Mouse (Mus musculus) cerebellum, adult (tissue): ENCODE results near the gene Hist1h2ah.
"Not testable (repeated sequence)": the region's sequence is repeated elsewhere in the genome, so short reads cannot be mapped to it uniquely, and the experiment has no call there.

Source experiments
- ATAC-seq: cut with Nextera tagmentation; 2 replicates; pipeline ENCODE4 v1.9.2; 2017; ENCODE audit warnings: mild to moderate bottlenecking, moderate library complexity, mixed read lengths; ENCODE audit not compliant: insufficient number of reproducible peaks, low FRiP score, low TSS enrichment

Hist1h2ah gene

DNA sequence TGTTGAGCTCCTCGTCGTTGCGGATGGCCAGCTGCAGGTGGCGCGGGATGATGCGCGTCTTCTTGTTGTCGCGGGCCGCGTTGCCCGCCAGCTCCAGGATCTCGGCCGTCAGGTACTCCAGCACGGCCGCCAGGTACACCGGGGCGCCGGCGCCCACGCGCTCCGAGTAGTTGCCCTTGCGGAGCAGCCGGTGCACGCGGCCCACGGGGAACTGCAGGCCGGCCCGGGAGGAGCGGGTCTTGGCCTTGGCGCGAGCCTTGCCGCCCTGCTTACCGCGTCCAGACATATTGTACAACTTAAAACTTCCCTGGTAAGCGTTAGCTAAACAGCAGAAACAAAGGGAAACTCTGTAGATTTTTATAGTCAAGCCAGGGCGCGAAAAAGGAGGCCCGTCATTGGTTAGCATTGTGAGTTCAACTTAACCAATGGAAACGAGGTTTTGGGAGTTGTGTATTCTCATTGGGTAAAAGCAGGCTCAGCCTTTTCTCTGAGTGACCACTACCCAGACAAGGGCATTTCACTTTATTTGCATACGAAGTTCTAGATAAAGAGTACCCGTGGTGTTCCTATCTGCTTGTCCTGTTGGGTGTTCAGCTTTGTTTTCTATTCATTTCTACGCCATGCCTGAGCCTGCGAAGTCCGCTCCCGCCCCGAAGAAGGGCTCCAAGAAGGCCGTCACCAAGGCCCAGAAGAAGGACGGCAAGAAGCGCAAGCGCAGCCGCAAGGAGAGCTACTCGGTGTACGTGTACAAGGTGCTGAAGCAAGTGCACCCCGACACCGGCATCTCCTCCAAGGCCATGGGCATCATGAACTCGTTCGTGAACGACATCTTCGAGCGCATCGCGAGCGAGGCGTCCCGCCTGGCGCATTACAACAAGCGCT is at the start of gene Hist1h2ah, which contains the start of gene Hist1h2bk:
TSS of gene Hist1h2ah (minus strand) at position 302 of the 882 bp plus-strand sequence.
TSS of gene Hist1h2bk (plus strand) at position 604 of the 882 bp plus-strand sequence.
- peak; percentile 100 for ATAC-seq

DNA sequence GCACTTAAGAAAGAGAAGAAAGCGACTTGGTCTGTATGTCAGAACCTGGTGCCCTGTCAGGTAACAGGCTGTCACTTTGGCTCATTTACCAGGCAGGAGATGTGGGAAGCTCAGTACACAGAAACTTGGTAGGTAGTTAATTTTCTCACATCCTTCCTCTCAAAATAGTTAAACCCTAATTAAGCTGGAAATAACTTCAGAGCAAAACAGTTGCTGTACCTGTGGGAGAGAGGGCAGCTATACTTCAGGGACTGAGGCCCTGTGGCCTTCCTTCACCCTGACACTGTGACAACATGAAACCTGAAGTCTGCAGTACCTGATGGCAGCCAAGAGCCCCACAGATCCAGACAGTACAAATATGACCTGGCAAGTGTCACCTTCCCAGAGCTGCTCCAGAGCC is 48.8 kb upstream of the Hist1h2ah start, which contains the start of gene Vmn1r188:
TSS of gene Vmn1r188 (plus strand) at position 301 of the 400 bp plus-strand sequence.
- not testable (repeated sequence) for ATAC-seq

DNA sequence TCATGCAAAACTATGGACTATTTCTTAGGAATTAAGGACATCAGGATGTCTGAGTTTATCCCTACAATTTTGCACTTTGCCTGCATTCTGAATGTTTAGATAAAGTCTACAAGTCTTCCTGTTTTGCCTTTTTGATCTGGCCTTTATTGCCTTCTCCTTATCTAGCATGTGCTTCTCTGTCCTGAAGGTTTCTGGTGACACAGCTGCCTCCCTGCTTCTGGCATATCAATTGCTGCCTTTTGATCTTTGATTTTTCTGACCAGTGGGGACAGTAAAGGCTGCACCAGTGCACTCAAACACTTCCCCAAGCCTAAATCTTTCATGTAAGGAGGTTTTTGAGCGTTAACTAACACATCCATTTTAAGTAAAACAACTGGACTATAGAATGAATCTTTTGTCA is 28.1 kb upstream of the Hist1h2ah start:
- ATAC-seq: no peak

DNA sequence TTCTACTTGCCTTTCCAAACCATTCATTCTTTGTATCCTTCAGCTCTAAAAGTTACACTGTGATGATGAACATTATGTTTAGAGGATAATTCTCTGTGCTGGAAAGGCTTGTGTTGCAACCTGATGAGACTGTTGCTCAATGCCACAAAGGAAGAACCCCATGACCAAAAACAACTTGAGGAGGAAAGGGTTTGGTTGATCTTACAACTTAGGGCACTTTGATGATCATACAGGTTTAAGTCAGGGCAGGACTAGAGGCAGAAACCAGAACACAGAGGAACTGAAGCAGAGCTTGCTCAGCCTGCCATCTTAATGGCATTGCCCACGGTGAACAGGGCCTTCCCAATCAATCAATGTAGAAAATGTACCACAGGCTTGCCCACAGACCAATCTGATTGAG is 26.1 kb upstream of the Hist1h2ah start:
- no peak for ATAC-seq

DNA sequence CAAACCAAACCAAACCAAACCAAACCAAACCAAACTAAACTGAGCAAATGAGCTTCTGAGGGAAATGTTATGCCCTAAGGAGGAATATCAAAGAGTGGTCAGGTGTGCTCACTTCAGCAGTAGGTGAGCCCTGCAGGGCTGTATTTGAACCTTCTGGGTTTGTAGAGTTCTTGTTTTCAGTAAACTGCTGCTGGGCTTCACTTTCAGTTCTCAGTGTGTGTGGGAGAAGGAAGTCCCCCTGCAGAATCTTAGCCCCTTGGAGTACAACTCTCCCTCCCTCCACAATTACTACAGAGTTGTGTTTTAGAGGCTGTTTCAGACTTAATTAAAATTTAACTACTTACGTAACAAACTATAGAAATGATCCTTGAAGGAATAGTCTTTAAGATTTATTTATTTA is 18.4 kb upstream of the Hist1h2ah start:
- ATAC-seq: no peak

DNA sequence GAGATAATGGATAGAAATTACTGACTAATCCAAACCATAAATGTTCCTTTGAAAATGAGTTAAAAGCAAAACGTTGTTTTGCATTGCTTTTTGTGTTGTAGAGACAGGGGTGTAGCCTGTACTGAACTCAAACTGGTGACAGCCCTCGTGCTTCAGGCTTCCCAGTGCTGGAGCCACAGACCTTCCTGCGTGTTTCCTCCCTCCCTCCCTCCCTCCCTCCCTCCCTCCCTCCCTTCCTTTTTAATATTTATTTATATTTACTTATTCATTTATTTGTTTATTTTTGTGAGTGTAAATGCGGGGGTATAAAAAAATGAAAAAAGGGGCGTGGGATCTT is 16.1 kb upstream of the Hist1h2ah start:
- no peak for ATAC-seq

DNA sequence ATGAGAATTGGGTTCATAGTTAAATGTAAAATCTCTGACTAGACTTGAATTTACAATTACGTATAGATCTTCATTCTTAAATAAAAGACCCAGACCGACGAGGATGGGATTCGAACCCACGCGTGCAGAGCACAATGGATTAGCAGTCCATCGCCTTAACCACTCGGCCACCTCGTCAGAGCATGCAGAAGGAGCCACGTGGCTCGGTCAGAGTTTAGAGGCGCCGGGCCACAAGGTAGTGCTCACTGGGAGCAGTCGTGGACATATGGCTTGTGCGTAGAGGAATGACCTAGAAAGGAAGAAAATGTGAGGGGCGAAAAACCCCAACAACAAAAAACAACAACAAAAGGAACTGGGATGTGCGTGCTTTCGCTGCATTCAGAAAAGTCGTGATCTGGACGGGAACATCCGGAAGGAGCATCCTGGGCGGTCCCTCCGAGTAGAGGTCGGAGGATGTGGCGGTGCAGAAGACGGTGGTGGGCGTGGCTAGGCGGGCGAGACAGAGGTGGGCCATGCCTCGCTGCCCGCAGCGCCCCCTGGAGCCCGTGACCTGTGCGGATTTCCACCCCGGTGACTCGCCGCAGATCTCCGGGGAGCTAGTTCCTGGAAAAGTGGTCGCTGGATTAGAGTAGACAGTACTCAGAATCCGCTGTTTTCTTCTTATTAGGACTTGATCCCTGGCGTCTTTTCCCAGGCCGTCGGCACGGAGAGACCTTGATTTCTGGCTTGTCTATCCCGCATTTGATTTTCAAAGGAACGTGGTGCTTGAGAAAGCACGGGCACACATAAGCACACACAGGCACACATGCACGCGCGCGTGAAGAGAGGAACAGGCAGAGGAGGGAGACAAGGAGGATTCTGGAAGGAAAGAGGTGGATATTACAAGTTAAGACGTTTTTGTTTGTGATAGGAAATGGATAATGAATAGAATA is 15.5 kb upstream of the Hist1h2ah start:
- peak; percentile 88 for ATAC-seq

DNA sequence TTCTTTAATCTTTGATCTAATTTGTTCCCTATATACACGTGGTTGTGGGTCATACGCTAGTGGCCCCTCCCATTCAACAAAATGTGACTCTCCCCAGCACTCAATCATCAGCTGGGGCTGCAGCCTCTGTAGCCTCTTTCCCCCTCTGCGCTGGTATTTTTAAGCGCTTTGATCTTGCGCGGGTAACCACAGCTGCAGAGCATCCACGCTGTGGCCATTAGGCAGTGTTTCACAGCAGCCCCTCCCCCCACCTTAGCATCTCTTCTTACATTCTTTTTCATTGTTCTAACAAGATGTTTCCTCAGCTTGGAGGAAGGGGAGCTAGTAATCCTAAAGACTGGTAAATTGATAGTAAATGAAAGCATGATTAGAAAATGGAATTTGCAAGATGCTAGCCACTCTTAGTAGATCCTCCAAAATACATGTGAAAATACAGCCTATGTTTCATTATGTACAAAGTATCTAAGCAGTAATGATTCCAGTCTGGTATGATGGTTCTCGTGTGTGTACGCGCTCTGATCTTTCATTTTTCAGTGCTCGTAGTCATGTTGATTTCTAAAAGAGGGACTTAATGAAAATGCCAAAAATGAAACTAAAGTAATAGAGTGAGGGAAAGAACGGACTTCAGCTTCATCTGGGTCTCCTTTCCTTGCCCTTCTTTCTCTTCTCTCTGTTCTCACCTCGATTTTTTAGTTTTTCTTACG is 14.5 kb upstream of the Hist1h2ah start:
- ATAC-seq: no peak

DNA sequence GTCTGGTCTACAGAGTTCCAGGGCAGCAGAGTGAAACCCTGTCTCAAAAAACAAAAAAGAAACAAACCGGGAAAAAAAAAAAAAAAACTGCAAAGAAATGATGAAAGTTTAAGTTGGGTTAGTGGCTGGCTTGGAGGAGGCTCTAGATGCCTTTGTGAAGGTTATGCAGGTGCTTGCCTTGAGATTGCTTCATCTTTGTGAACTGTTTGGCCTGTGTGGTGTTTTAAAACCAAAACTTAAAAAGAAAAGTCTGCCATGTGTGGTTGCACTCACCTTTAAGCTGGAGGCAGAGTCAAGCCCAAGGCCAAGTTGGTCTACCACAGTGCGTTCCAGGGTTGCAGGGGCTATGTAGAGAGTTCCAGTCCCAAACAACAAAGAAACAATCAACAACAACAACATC is 13.7 kb upstream of the Hist1h2ah start:
- no peak for ATAC-seq

DNA sequence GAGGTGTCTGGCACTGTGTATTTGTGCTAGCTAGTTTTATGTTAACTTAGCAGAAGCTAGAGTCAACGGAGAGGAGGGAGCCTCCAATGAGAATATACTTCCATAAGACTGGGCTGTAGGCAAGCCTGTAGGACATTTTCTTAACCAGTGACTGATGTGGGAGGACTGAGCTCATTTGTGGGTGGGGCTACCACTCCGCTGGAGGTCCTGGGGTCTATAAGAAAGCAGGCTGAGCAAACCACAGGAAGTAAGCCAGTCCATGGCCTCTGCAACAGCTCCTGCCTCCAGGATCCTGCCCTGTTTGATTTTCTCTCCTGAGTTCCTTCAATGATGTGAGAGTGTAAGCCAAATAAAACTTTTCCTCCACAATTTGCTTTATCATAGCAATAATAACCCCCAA is 9.9 kb upstream of the Hist1h2ah start:
- no peak for ATAC-seq

DNA sequence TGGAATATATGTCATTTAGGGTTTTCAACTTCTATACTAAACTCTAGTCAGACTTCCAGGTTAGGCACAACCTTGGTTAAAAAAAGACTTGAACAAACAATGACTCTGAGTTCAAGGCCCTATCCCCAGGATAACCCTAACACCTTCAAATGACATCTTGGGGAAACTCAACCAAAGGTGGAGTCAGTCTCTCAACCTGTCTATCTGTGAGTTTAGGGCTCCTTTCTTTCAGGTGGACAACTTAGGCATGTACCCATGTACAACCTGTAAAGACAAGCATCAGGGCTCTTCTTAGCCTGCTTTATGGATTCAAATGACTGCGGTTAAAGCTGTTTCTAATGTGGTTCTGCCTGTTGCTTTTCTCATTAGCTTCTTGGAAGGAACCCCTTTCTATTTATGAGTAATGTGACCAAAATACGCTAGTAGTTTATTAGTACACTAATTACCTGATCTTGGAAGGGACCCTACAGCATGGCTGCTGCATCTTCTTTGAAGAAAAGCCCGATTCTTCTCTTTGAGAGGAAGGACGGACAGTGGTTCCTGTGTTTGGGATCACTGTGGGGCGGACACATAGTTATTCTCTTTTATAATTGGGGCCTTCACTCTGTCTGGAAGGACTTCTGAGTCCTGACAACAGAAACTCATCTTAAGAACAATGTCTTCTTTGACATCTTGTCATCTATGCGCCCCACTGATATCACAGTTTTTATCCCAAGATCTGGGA is 9.2 kb upstream of the Hist1h2ah start:
- no peak for ATAC-seq

DNA sequence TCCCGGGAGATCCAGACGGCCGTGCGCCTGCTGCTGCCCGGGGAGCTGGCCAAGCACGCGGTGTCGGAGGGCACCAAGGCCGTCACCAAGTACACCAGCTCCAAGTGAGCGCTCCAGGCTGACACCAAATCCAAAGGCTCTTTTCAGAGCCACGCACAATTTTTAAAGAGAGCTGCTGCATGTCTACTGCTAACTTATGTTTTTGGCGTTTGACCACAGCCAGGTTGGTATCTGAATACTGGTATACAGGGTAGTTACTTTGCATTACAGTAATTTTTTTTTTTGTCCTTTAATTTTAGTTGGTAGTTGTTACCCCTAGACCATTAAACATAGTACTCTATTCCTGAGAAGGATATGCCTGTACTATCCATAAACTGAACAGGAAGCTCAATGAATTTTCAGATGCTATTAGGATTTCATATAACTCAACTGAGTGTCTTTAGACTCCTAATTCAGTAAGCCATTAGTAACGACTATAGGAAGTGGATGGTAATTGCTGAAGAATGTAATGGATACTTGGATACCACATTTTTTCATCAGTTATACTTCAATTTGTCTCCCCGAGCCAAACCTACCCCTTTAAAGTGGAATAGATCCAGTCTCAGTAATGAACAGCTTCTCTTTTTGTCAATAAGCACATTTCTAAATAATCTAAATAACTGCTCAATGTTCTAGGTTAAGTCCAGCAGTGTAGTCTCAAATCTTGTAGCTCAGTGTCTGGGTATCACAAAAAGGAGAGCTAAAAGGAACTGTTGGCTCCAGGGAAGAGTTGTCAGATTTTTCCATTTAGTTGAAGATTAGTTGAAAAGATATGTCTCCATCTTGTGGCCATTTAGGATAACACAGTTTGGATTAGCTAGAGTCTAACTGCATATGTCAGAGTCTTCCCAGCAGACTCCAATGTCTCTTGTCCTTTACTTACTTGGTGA is 8.4 kb upstream of the Hist1h2ah start:
- no peak for ATAC-seq

DNA sequence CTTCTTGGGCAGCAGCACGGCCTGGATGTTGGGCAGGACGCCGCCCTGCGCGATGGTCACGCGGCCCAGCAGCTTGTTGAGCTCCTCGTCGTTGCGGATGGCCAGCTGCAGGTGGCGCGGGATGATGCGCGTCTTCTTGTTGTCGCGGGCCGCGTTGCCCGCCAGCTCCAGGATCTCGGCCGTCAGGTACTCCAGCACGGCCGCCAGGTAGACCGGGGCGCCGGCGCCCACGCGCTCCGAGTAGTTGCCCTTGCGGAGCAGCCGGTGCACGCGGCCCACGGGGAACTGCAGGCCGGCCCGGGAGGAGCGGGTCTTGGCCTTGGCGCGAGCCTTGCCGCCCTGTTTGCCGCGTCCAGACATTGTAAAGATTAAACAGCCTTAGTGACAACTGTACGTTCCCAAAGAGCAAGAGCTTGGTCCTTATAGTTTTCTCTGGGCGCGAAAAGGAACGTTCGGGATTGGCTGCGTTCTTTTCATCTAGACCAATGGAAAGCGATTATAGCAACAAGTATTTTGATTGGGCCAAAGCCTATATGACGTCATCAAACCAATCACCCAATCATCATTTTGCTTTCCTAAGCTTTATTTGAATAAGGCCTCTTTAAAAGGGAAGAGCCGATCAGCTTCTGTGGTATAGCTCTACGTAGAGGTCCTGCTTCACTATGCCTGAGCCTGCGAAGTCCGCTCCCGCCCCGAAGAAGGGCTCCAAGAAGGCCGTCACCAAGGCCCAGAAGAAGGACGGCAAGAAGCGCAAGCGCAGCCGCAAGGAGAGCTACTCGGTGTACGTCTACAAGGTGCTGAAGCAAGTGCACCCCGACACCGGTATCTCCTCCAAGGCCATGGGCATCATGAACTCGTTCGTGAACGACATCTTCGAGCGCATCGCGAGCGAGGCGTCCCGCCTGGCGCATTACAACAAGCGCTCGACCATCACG is 7.5 kb upstream of the Hist1h2ah start, which contains the start of the genes Hist1h2ag and Hist1h2bj:
TSS of gene Hist1h2ag (minus strand) at position 377 of the 935 bp plus-strand sequence.
TSS of gene Hist1h2bj (plus strand) at position 647 of the 935 bp plus-strand sequence.
- peak; percentile 95 for ATAC-seq

DNA sequence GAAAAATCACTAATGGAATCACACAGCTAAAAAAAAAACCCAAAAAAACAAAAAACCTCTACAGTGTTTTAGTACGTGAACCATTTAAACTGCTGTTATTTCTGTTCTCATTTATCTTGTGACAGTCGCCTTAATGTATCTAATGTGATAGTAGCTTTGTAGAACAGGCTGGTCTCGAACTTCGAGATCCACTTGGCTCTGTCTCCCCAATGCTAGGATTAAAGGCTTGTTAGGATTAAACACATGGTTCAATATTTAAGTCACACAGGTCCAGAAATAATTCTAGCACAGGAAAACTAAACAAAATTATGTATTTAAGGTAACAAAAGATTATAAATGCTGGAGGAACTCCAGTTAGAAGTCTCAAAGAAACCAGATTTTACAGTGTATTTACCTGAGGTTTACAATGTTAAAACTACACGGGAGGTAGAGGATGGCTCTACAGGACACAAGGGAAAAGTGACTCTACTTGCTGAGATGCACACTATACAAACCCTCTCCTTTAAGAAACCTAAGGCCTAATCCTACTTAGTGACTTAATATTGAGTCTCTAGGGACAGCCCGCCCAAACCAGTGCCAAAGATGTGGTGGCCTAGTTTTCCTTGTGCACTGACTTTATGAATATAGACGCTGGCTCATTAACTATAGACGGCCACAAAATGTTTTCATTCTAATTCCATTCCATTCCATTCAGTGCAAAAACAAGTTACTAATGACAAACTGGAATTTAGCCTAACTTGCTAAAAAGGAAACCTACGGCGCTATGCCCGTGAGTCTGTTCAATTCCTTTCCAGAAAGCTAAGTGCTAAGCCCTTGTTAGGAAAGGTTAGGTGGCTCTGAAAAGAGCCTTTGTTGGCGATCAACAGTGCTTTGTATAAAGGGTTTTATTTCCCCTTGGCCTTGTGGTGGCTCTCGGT is 6.5 kb upstream of the Hist1h2ah start:
- no peak for ATAC-seq

DNA sequence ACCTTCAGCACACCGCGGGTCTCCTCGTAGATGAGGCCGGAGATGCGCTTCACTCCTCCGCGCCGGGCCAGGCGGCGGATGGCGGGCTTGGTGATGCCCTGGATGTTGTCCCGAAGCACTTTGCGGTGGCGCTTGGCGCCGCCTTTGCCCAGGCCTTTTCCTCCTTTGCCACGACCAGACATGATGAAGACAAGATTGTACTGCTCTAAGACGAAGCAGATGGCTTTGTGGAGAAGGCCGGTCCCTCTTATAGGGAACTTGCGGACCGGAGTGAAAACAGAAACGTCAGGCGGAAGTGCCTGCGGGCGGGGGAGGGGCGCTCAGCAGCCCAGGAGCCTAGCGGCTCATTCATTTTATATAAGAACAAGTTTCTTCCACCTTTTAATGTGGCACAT is 5.8 kb upstream of the Hist1h2ah start, which contains the start of gene Hist1h4i:
TSS of gene Hist1h4i (minus strand) at position 221 of the 395 bp plus-strand sequence.
- ATAC-seq: peak; percentile 65

DNA sequence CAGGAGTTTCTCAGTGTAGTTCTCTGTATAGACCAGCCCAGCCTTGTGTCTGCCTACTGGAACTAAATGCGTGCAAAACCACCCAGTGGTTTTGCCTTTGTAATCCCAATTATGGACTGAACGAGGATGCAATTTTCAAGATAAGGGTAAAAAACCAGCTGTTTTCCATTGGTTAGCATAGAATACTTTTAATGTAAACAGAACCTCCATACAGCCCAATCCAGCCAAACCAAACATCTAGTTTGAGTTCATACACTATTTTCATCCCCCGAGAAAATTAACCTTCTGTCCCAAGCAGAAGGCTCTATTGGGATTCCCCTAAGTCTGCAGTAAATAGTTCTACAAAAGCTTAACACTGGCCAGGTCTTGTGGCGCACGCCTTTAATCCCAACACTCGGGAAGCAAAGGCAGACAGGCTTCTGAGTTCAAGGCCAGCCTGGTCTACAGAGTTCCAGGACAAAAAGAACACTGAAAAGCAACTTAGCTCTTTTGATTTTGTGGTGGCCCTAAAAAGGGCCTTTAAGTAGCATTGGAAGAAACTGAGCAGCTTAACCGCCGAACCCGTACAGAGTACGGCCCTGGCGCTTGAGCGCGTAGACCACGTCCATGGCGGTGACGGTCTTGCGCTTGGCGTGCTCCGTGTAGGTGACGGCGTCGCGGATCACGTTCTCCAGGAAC is 5.2 kb upstream of the Hist1h2ah start:
- no peak for ATAC-seq
